Mouse (Mus musculus) olfactory bulb, adult 2 months (tissue): ENCODE measurements around the gene Phactr4.

Source experiments
- CTCF ChIP-seq: fragments of 200-500 bp; IDR thresholded peaks from 2 replicates; pipeline ENCODE4 v1.5.1; 2012; ENCODE audit warnings: low read depth, mild to moderate bottlenecking, low read length, moderate library complexity; ENCODE audit not compliant: insufficient read depth
- POLR2A ChIP-seq: fragments of 200-500 bp; IDR thresholded peaks from 2 replicates; pipeline ENCODE4 v1.6.1; 2012; ENCODE audit warnings: mild to moderate bottlenecking, low read depth, low read length, moderate library complexity; ENCODE audit not compliant: insufficient read depth

- TF ChIP-seq CTCF (no peak), POLR2A (no peak)
These were observed 32.9 kb upstream of the Phactr4 start for GRCm38 (mm10) chr4:132455146-132455545.
